Mouse (Mus musculus): ENCODE measurements around the gene Gba. TPM values are rescaled to one million over a fixed set of nuclear protein-coding genes. Genes with fewer than 3 reads are reported as not detected.
A peak's percentile ranks its signal among the peaks of the same experiment; 100 is the strongest.

Gba gene
- polyA plus RNA-seq, 1 experiment from 2014 or later = 34.9 TPM

GRCm38 (mm10) chr3:89165268-89165870 lies 37.4 kb upstream of the Gba start:
- H3K4me3 ChIP-seq = peak overlapping the region; percentile 89
- H3K9me3 ChIP-seq = no peaks in the 10 kb centered on the region
- WGBS = 14% methylated on average over 12 of the region's 12 CpGs
- peaks cover 36% of the 10 kb centered on the region for H3K36me3 ChIP-seq
- peak overlapping the region; percentile 98 for H3K9ac ChIP-seq
- H3K27me3 ChIP-seq = no peaks in the 10 kb centered on the region
- no peak for ATAC-seq (ENCODE audit: insufficient number of reproducible peaks, insufficient read depth, low FRiP score, low TSS enrichment)
- H3K4me1 ChIP-seq = peaks cover 12% of the 10 kb centered on the region
- H3K4me2 ChIP-seq (replicated peaks) = peak overlapping the region; percentile 76
- H3K27ac ChIP-seq = peak overlapping the region; percentile 98

GRCm38 (mm10) chr3:89166945-89167344 lies 35.8 kb upstream of the Gba start:
- no peak for ATAC-seq (ENCODE audit: insufficient number of reproducible peaks, insufficient read depth, low FRiP score, low TSS enrichment)
- WGBS = 92% methylated on average over 19 of the region's 19 CpGs
- Histone ChIP-seq H3K4me1 (peaks cover 11% of the 10 kb centered on the region), H3K4me2 (replicated peaks) (no peak overlapping the region), H3K36me3 (peaks cover 50% of the 10 kb centered on the region), H3K4me3 (no peak overlapping the region), H3K9ac (no peak overlapping the region), H3K27me3 (no peaks in the 10 kb centered on the region), H3K9me3 (no peaks in the 10 kb centered on the region), H3K27ac (no peak overlapping the region)

- Histone ChIP-seq H3K27me3 (no peaks in the 10 kb centered on the region), H3K4me2 (replicated peaks) (no peak overlapping the region), H3K4me3 (no peak overlapping the region), H3K9me3 (no peaks in the 10 kb centered on the region), H3K9ac (no peak overlapping the region), H3K4me1 (peaks cover 10% of the 10 kb centered on the region), H3K36me3 (peaks cover 74% of the 10 kb centered on the region), H3K27ac (no peak overlapping the region)
- 94% methylated on average over 11 of the region's 11 CpGs for WGBS
- ATAC-seq (ENCODE audit: insufficient number of reproducible peaks, insufficient read depth, low FRiP score, low TSS enrichment) = no peak
Observed at GRCm38 (mm10) chr3:89174844-89175243, 27.9 kb upstream of the Gba start.

- peaks cover 73% of the 10 kb centered on the region for H3K36me3 ChIP-seq
Observed at GRCm38 (mm10) chr3:89175544-89175943, 27.2 kb upstream of the Gba start.

GRCm38 (mm10) chr3:89176421-89176820 lies 26.3 kb upstream of the Gba start:
- 88% methylated on average over 7 of the region's 7 CpGs for WGBS
- no peak overlapping the region for H3K4me3 ChIP-seq
- H3K27ac ChIP-seq = no peak overlapping the region
- H3K9me3 ChIP-seq = no peaks in the 10 kb centered on the region
- peaks cover 74% of the 10 kb centered on the region for H3K36me3 ChIP-seq
- H3K27me3 ChIP-seq = no peaks in the 10 kb centered on the region
- H3K4me1 ChIP-seq = peaks cover 10% of the 10 kb centered on the region
- no peak overlapping the region for H3K9ac ChIP-seq
- ATAC-seq (ENCODE audit: insufficient number of reproducible peaks, insufficient read depth, low FRiP score, low TSS enrichment) = no peak
- H3K4me2 ChIP-seq (replicated peaks) = no peak overlapping the region

More at GRCm38 (mm10) chr3:89175544-89175943, 27.2 kb upstream of the Gba start:
- H3K9ac ChIP-seq = no peak overlapping the region
- H3K9me3 ChIP-seq = no peaks in the 10 kb centered on the region
- peaks cover 10% of the 10 kb centered on the region for H3K4me1 ChIP-seq
- no peaks in the 10 kb centered on the region for H3K27me3 ChIP-seq
- H3K4me3 ChIP-seq = no peak overlapping the region
- H3K27ac ChIP-seq = no peak overlapping the region
- 92% methylated on average over 10 of the region's 10 CpGs for WGBS
- ATAC-seq (ENCODE audit: insufficient number of reproducible peaks, insufficient read depth, low FRiP score, low TSS enrichment) = no peak
- no peak overlapping the region for H3K4me2 ChIP-seq (replicated peaks)

- H3K27ac ChIP-seq = peak within 1 kb of the TSS; percentile 84
- no peaks in the 10 kb centered on the region for H3K27me3 ChIP-seq
- peak within 1 kb of the TSS; percentile 83 for H3K9ac ChIP-seq
- ATAC-seq (ENCODE audit: insufficient number of reproducible peaks, insufficient read depth, low FRiP score, low TSS enrichment) = peak; percentile 94
- H3K9me3 ChIP-seq = no peaks in the 10 kb centered on the region
- under 1% methylated on average over 43 of the region's 43 CpGs for WGBS
- H3K36me3 ChIP-seq = peaks cover 74% of the 10 kb centered on the region
- peak within 1 kb of the TSS; percentile 75 for H3K4me3 ChIP-seq
- H3K4me2 ChIP-seq (replicated peaks) = peak within 1 kb of the TSS; percentile 87
- H3K4me1 ChIP-seq = peaks cover 10% of the 10 kb centered on the region
Observed at GRCm38 (mm10) chr3:89177242-89178106, 25.3 kb upstream of the Gba start, which contains the start of gene Scamp3. TSS of gene Scamp3 (plus strand) at chr3:89177473.

GRCm38 (mm10) chr3:89178107-89178385 lies 24.7 kb upstream of the Gba start:
- Histone ChIP-seq H3K9ac (peak overlapping the region; percentile 83), H3K36me3 (peaks cover 69% of the 10 kb centered on the region), H3K4me2 (replicated peaks) (peak overlapping the region; percentile 87), H3K4me1 (peaks cover 10% of the 10 kb centered on the region), H3K27ac (peak overlapping the region; percentile 84), H3K4me3 (peak overlapping the region; percentile 75), H3K27me3 (no peaks in the 10 kb centered on the region), H3K9me3 (no peaks in the 10 kb centered on the region)
- 8% methylated on average over 6 of the region's 6 CpGs for WGBS
- ATAC-seq (ENCODE audit: insufficient number of reproducible peaks, insufficient read depth, low FRiP score, low TSS enrichment) = no peak

- H3K27me3 ChIP-seq = no peaks in the 10 kb centered on the region
- no peak overlapping the region for H3K27ac ChIP-seq
- H3K4me1 ChIP-seq = peaks cover 17% of the 10 kb centered on the region
- H3K36me3 ChIP-seq = peaks cover 59% of the 10 kb centered on the region
- H3K4me3 ChIP-seq = no peak overlapping the region
- H3K9me3 ChIP-seq = no peaks in the 10 kb centered on the region
- 91% methylated on average over 11 of the region's 11 CpGs for WGBS
- no peak overlapping the region for H3K9ac ChIP-seq
- no peak for ATAC-seq (ENCODE audit: insufficient number of reproducible peaks, insufficient read depth, low FRiP score, low TSS enrichment)
- H3K4me2 ChIP-seq (replicated peaks) = no peak overlapping the region; the same call in 1 of the 2 replicates
Observed at GRCm38 (mm10) chr3:89179056-89179455, 23.7 kb upstream of the Gba start.

GRCm38 (mm10) chr3:89181749-89182500 lies 20.8 kb upstream of the Gba start:
- Histone ChIP-seq H3K36me3 (peaks cover 38% of the 10 kb centered on the region), H3K9me3 (no peaks in the 10 kb centered on the region), H3K4me3 (no peak overlapping the region), H3K4me1 (peaks cover 33% of the 10 kb centered on the region), H3K9ac (no peak overlapping the region), H3K27me3 (peaks cover 4% of the 10 kb centered on the region; the same call in 1 of the 2 replicates), H3K4me2 (replicated peaks) (no peak overlapping the region), H3K27ac (no peak overlapping the region)
- ATAC-seq (ENCODE audit: insufficient number of reproducible peaks, insufficient read depth, low FRiP score, low TSS enrichment) = no peak
- 94% methylated on average over 27 of the region's 27 CpGs for WGBS

GRCm38 (mm10) chr3:89182531-89183057 lies 20.1 kb upstream of the Gba start:
- peaks cover 43% of the 10 kb centered on the region for H3K36me3 ChIP-seq
- no peaks in the 10 kb centered on the region for H3K9me3 ChIP-seq
- peaks cover 4% of the 10 kb centered on the region; the same call in 1 of the 2 replicates for H3K27me3 ChIP-seq
- peak overlapping the region; percentile 94; the same call in 1 of the 2 replicates for H3K4me2 ChIP-seq (replicated peaks)
- H3K27ac ChIP-seq = no peak overlapping the region
- no peak overlapping the region for H3K9ac ChIP-seq
- WGBS = 52% methylated on average over 7 of the region's 7 CpGs
- H3K4me1 ChIP-seq = peaks cover 35% of the 10 kb centered on the region
- peak; percentile 8; the same call in 1 of the 2 replicates for ATAC-seq (ENCODE audit: insufficient number of reproducible peaks, insufficient read depth, low FRiP score, low TSS enrichment)
- H3K4me3 ChIP-seq = peak overlapping the region; percentile 63; the same call in 1 of the 2 replicates

All from embryonic facial prominence, embryonic 12.5 days (tissue).